Mouse (Mus musculus) liver, embryonic 15.5 days (tissue): ENCODE measurements around the gene Eaf2. TPM values are rescaled to one million over a fixed set of nuclear protein-coding genes. Genes with fewer than 3 reads are reported as not detected.
A peak's percentile ranks its signal among the peaks of the same experiment; 100 is the strongest.

ENCODE experiments used
- ATAC-seq: fragments of 200-750 bp; cut with Nextera tagmentation; 2 replicates; pipeline ENCODE4 v1.8.0; 2017; ENCODE audit warnings: moderate number of reproducible peaks, mild to moderate bottlenecking, moderate library complexity; ENCODE audit not compliant: insufficient read depth
- H3K27ac ChIP-seq: fragments of 300-500 bp; sonication (generic); replicated peaks from 2 replicates; pipeline ENCODE4 v1.5.1; 2015; ENCODE audit warnings: mild to moderate bottlenecking, inconsistent platforms
- H3K27me3 ChIP-seq: fragments of 300-500 bp; sonication (generic); 2 replicates; pipeline ENCODE4 v1.6.1; 2015; ENCODE audit warnings: mild to moderate bottlenecking, inconsistent platforms
- H3K36me3 ChIP-seq: fragments of 300-500 bp; sonication (generic); replicated peaks from 2 replicates; pipeline ENCODE4 v1.6.1; 2015; ENCODE audit warnings: moderate library complexity, mild to moderate bottlenecking, inconsistent platforms
- H3K4me1 ChIP-seq: fragments of 300-500 bp; sonication (generic); replicated peaks from 2 replicates; pipeline ENCODE4 v1.6.1; 2015; ENCODE audit warnings: inconsistent platforms
- H3K4me2 ChIP-seq: fragments of 300-500 bp; sonication (generic); 2 replicates; pipeline ENCODE4 v1.6.1; 2015; ENCODE audit warnings: moderate library complexity, mild to moderate bottlenecking, inconsistent platforms
- H3K4me3 ChIP-seq: fragments of 300-500 bp; sonication (generic); replicated peaks from 2 replicates; pipeline ENCODE4 v1.5.1; 2015; ENCODE audit warnings: mild to moderate bottlenecking, inconsistent platforms
- H3K9ac ChIP-seq: fragments of 300-500 bp; sonication (generic); 2 replicates; pipeline ENCODE4 v1.6.1; 2015; ENCODE audit warnings: moderate library complexity, mild to moderate bottlenecking, inconsistent platforms
- H3K9me3 ChIP-seq: fragments of 300-500 bp; sonication (generic); replicated peaks from 2 replicates; pipeline ENCODE4 v1.6.1; 2016; ENCODE audit warnings: inconsistent platforms
- WGBS: fragments of 180-500 bp; shearing (Covaris S2); methylation state at CpG from one replicate; pipeline ENCODE4 v1.1.7; 2015; ENCODE audit warnings: mixed read lengths; ENCODE audit not compliant: insufficient replicate concordance; 5-methylcytosine and 5-hydroxymethylcytosine counted together
- microRNA-seq: library from miRNA; unstranded; fragments of <30 nt; microRNA quantifications from one replicate; pipeline ENCODE4, GENCODE M21; 2016
- polyA plus RNA-seq: library from polyadenylated mRNA; unstranded; fragments of >200 nt; fragmentation: Nextera tagmentation; extraction: Ambion mirVana; gene quantifications from 2 replicates; pipeline ENCODE4 v1.2.1, GENCODE M21; 2015

The Eaf2 gene
- polyA plus RNA-seq, 1 experiment from 2014 or later: 0.21 TPM

DNA sequence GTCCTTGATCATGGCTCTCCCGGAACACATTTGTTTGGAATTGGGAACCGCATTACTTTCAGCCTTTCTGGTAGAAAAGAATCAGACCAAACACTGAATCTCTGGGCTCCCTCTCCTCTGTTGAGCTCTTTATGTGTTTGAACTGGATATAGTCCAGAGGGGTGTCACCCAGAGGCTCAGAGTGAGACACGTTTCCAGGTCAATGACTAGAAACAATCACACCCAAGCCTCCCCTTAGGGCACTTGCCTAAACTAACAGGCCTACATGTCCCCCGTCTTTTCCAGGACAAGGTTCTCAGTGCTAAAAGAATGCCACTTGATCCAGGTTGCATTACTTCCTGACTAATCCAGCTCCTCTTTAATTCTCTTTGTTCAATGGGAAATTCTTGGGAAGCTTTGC lies 104.0 kb downstream of the Eaf2 start:
- Histone ChIP-seq H3K9ac (no peak overlapping the region), H3K9me3 (no peaks in the 10 kb centered on the region), H3K4me3 (no peak overlapping the region), H3K27ac (no peak overlapping the region), H3K36me3 (no peaks in the 10 kb centered on the region), H3K4me2 (no peak overlapping the region), H3K27me3 (peaks cover 4% of the 10 kb centered on the region; the same call in 1 of the 2 replicates), H3K4me1 (no peaks in the 10 kb centered on the region)
- no peak for ATAC-seq
- 71% methylated on average over 4 of the region's 4 CpGs for WGBS

DNA sequence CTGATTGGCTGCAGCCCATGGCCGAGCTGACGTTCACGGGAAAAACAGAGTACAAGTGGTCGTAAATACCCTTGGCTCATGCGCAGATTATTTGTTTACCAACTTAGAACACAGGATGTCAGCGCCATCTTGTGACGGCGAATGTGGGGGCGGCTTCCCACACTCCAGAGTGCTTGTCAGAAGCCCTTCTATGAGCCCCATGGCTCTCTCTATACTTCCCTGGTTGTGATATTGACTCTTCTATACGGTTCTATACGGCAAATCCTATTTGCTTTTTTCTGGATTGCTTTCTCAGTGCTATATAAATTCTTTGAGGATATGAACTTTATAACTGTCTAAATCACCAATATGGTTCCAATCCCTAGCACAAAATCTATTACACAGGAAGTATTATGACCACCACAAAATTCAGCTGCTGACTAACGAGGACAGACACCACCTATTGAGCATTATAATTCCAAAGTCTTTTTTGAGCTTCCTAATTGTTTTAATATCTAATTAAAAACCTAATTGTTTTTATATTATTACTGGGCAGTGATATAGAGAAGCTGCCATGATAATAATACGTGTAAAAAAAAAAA lies 104.5 kb downstream of the Eaf2 start:
- no peak overlapping the region for H3K9ac ChIP-seq
- H3K27ac ChIP-seq: no peak overlapping the region
- 54% methylated on average over 10 of the region's 13 CpGs for WGBS
- peak; percentile 52 for ATAC-seq
- no peaks in the 10 kb centered on the region for H3K27me3 ChIP-seq
- no peaks in the 10 kb centered on the region for H3K36me3 ChIP-seq
- H3K4me1 ChIP-seq: no peaks in the 10 kb centered on the region
- no peaks in the 10 kb centered on the region for H3K9me3 ChIP-seq
- H3K4me3 ChIP-seq: no peak overlapping the region
- H3K4me2 ChIP-seq: no peak overlapping the region

DNA sequence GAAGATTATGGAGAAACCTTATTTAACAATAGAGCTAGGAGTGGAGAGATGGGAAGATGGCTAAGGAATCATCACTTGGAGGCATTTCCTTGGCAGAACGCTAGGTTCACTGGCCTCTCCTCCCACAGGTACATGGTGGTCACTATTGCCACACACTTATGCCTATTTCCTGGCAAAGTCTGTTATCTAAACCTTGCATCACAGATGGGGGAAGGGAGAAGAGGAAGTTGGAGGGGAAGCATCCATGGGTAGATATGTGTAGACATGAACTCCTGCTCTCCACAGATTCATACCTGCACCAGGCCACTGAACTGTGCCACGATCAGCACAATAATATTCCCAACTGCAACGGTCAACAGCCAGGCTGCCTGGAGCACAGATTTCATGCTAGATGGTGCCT lies 122.8 kb downstream of the Eaf2 start:
- WGBS: 57% methylated on average over 3 of the region's 3 CpGs
- no peak overlapping the region for H3K27ac ChIP-seq
- 0 out of 2 replicates have a peak, but pooled peaks cover 6% of the 10 kb centered on the region for H3K36me3 ChIP-seq
- H3K4me1 ChIP-seq: no peaks in the 10 kb centered on the region
- ATAC-seq: no peak
- no peaks in the 10 kb centered on the region for H3K9me3 ChIP-seq
- no peak overlapping the region for H3K4me2 ChIP-seq
- H3K9ac ChIP-seq: no peak overlapping the region
- no peaks in the 10 kb centered on the region for H3K27me3 ChIP-seq
- no peak overlapping the region for H3K4me3 ChIP-seq

DNA sequence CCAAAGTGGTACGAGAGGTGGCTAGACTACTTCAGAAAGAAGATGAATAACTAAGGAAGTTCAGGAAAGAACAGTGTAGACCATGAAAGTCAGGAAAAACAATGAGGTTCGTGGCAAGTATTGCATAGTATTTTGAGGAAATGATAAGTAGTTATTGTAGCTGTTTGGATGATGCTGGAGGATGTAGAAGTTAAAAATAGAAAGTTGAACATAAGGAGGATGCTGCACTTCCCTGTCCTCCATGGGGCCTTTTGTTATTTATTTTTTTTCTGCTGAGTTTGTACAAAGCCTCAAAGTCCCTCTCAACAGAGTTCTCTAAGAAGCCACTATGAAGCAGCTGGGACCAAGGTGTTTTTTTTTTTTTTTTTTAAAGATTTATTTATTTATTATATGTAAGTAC lies 127.0 kb downstream of the Eaf2 start:
- Histone ChIP-seq H3K4me1 (no peaks in the 10 kb centered on the region), H3K27ac (no peak overlapping the region), H3K9me3 (no peaks in the 10 kb centered on the region), H3K27me3 (no peaks in the 10 kb centered on the region), H3K4me3 (no peak overlapping the region), H3K36me3 (no peaks in the 10 kb centered on the region), H3K4me2 (no peak overlapping the region), H3K9ac (no peak overlapping the region)
- ATAC-seq: no peak
- 24% methylated on average over 2 of the region's 2 CpGs for WGBS

DNA sequence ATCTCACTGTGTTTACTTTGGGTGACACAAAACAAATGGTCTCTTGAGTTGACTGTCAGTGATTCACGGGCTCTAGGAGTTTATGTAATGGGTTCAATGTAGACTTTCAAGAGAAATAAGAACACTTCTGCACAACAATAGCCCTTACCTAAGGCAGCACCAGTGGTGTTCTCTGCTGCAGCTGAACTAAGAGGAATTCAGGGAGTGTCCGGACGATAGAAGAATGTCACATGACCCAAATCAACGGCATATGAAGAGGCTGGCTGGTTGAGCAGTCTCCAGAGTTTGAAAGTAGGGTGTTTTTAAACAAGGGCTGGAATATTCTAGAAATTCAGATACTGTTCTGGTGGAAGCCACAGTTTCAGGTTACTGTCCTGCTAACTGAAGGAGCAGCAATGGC lies 127.7 kb downstream of the Eaf2 start:
- Histone ChIP-seq H3K9ac (no peak overlapping the region), H3K4me2 (no peak overlapping the region), H3K4me1 (no peaks in the 10 kb centered on the region), H3K27me3 (no peaks in the 10 kb centered on the region; the same call in 1 of the 2 replicates), H3K4me3 (no peak overlapping the region), H3K36me3 (no peaks in the 10 kb centered on the region), H3K9me3 (no peaks in the 10 kb centered on the region), H3K27ac (no peak overlapping the region)
- ATAC-seq: no peak
- WGBS: 72% methylated on average over 4 of the region's 4 CpGs

DNA sequence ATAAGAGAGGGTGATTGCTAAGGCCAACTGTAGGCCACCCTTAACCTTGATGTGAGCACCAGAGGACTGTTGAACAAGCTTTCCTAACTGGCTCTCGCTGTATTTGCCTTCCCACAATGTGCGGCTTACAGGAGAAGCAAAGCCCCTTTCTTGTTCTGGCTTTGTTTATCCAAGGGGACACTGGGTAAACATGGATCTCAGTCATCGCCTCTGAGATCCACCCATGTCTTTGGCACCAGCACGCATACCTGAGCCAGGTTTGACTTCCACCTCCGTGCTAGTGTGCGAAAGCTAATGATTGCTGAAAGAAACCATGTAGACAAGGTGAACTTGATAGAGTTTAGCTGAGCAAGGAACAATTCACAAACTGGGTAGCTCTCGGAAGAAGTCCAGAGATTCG lies 131.2 kb downstream of the Eaf2 start:
- Histone ChIP-seq H3K4me2 (no peak overlapping the region), H3K4me3 (no peak overlapping the region), H3K27ac (no peak overlapping the region), H3K27me3 (no peaks in the 10 kb centered on the region; the same call in 1 of the 2 replicates), H3K36me3 (no peaks in the 10 kb centered on the region), H3K9ac (no peak overlapping the region), H3K4me1 (no peaks in the 10 kb centered on the region), H3K9me3 (no peaks in the 10 kb centered on the region)
- no peak for ATAC-seq
- 63% methylated on average over 8 of the region's 8 CpGs for WGBS

Small RNAs within 50 kb of the gene (microRNA-seq; reads per million reads assigned to microRNA genes)
- gene Gm22617: not detected

Other genes with a start within 250 kb of the Eaf2 start
- 7.8 and 9.4 TPM in 2 replicates for gene Cd86, start 208.9 kb downstream of the Eaf2 start, polyA plus RNA-seq
- 0.03 and 0.21 TPM in 2 replicates for gene Ildr1, start 181.0 kb downstream of the Eaf2 start, polyA plus RNA-seq
- gene Slc15a2, start 90.0 kb downstream of the Eaf2 start, polyA plus RNA-seq: 1.7 and 2.0 TPM in 2 replicates
- gene Iqcb1, start 46.6 kb downstream of the Eaf2 start, polyA plus RNA-seq: 7.7 and 9.1 TPM in 2 replicates
- gene Golgb1, start 137 bp upstream of the Eaf2 start, polyA plus RNA-seq: 22.7 and 24.7 TPM in 2 replicates
- gene Hcls1, start 60.0 kb upstream of the Eaf2 start, polyA plus RNA-seq: 14.4 and 15.9 TPM in 2 replicates
- 0.03 TPM in 1 of 2 replicates, not detected in the other for gene Fbxo40, start 115.5 kb upstream of the Eaf2 start, polyA plus RNA-seq
- gene Polq, start 136.8 kb upstream of the Eaf2 start, polyA plus RNA-seq: 7.5 and 8.1 TPM in 2 replicates